Mouse (Mus musculus): ENCODE data around the gene Tmem150a.

GRCm38 (mm10) chr6:72390795-72391521 lies 35.7 kb downstream of the Tmem150a start:
- TF ChIP-seq CTCF (IDR thresholded peaks at IDR 0.05; ENCODE audit: low read depth, low read length) (no peak), POLR2A (IDR thresholded peaks at IDR 0.05; ENCODE audit: borderline replicate concordance, low read depth, low read length) (no peak)
